In the genomic region with DNA sequence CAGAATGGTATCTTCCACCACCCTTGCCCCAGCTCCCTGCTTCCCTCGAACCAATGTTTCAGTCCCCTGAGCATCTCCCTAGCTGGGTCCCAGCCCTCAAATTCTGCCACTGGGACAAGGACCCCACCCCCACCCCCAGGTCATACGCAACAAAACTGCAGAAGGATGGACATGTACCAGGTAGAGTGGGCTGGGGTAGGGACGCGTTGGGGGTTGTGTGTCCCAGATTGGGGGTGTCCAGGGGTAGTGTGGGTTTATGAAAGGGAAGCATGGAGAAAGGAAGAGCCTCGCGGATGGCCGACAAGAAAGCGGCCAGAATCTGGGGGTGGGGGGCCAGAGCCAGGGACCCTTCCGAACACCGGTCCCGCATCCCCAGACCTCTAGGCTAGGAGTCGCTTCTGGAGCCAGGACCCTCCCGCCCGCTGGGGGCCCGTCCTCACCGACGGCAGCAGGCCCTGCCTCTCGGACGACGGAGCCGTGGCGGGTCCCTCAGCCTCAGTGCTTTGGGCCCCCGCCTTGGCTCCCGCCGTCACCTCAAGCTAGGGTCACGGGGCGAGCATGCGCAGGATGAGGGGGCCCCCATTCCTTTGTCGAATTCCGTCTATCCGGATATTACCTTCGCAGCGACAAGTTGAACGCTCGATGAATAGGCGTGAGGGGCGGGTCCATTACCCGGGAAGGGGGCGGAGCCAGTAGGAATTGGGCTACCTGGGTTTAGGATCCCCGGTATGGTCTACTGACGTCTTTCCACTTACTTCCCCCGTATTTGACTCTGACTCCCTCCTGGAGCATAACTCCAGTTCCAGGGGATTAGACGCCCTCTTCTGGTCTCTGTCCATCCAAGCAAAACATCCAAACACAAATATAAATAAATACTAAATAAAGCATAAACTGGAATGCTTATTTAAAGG, we compare ENCODE assay signal across 8 mouse cellular contexts. TPM values are rescaled to one million over a fixed set of nuclear protein-coding genes. Genes with fewer than 3 reads are reported as not detected.
DNase-seq lines count a peak whose midpoint lies in the region; ATAC-seq and TF ChIP-seq lines count a peak whose summit lies in the region.

Gene Flywch2, minus strand, starts transcription at position 521 of the 911 bp plus-strand sequence.

- TF ChIP-seq CTCF in heart, postnatal 0 days (IDR thresholded peaks at IDR 0.05; ENCODE audit: low read depth) = no peak
- no peak; the same call in 1 of the 2 replicates for TF ChIP-seq CTCF in liver, embryonic 14.5 days (IDR thresholded peaks at IDR 0.05; ENCODE audit: low read depth)

- peaks cover 21% of the 10 kb centered on the region for H3K4me1 ChIP-seq in forebrain, embryonic 14.5 days (ENCODE audit: control insufficient read depth, insufficient read depth, low read length)
- H3K4me1 ChIP-seq in heart, postnatal 0 days (ENCODE audit: control insufficient read depth, insufficient read depth) = peaks cover 24% of the 10 kb centered on the region
- H3K4me1 ChIP-seq in liver, embryonic 14.5 days (replicated peaks; ENCODE audit: control insufficient read depth in 2 of 2, insufficient read depth in 2 of 2, low read length in 1 of 2) = peaks cover 7 to 19% of the 10 kb centered on the region in 2 experiments
- H3K4me1 ChIP-seq in stomach, embryonic 16.5 days (ENCODE audit: control insufficient read depth, insufficient read depth, low read length) = peaks cover 7% of the 10 kb centered on the region

- no peaks in the 10 kb centered on the region for H3K27me3 ChIP-seq in forebrain, embryonic 14.5 days (replicated peaks; ENCODE audit: control insufficient read depth, insufficient read depth, low read length)
- H3K27me3 ChIP-seq in heart, postnatal 0 days (ENCODE audit: control insufficient read depth, insufficient read depth, low read length) = no peaks in the 10 kb centered on the region
- H3K27me3 ChIP-seq in liver, embryonic 14.5 days (ENCODE audit: control insufficient read depth, insufficient read depth, low read length) = no peaks in the 10 kb centered on the region
- H3K27me3 ChIP-seq in stomach, embryonic 16.5 days (ENCODE audit: control insufficient read depth, insufficient read depth, low read length) = no peaks in the 10 kb centered on the region

- no peak for TF ChIP-seq EP300 in heart, postnatal 0 days (IDR thresholded peaks at IDR 0.05; ENCODE audit: low read depth)
- no peak for TF ChIP-seq EP300 in liver, embryonic 14.5 days (IDR thresholded peaks at IDR 0.05; ENCODE audit: low read depth)

- WGBS in forebrain, embryonic 14.5 days = 2% methylated on average over 42 of the region's 43 CpGs
- WGBS in heart, postnatal 0 days = 5% methylated on average over 43 of the region's 43 CpGs
- WGBS in liver, embryonic 14.5 days (ENCODE audit: insufficient replicate concordance) = 7% methylated on average over 42 of the region's 43 CpGs
- WGBS in stomach, embryonic 16.5 days = 1% methylated on average over 43 of the region's 43 CpGs

- H3K4me3 ChIP-seq in forebrain, embryonic 14.5 days (ENCODE audit: low read depth, low read length) = peak within 1 kb of the TSS; percentile 56
- H3K4me3 ChIP-seq in heart, postnatal 0 days (ENCODE audit: low read depth, low read length) = peak within 1 kb of the TSS; percentile 47
- H3K4me3 ChIP-seq in liver, embryonic 14.5 days (ENCODE audit: insufficient read depth in 1 of 2, low read depth in 2 of 2, low read length in 2 of 2) = peak within 1 kb of the TSS; percentile 54 to 59
- peak within 1 kb of the TSS; percentile 51 for H3K4me3 ChIP-seq in stomach, embryonic 16.5 days (replicated peaks; ENCODE audit: low read length)

- H3K4me2 ChIP-seq in forebrain, embryonic 14.5 days (ENCODE audit: low read length) = peak within 1 kb of the TSS; percentile 73
- H3K4me2 ChIP-seq in heart, postnatal 0 days (ENCODE audit: low read depth, low read length) = peak within 1 kb of the TSS; percentile 77
- peak within 1 kb of the TSS; percentile 90 for H3K4me2 ChIP-seq in liver, embryonic 14.5 days (ENCODE audit: low read depth)
- H3K4me2 ChIP-seq in stomach, embryonic 16.5 days (ENCODE audit: low read depth, low read length) = peak within 1 kb of the TSS; percentile 66

- no peaks in the 10 kb centered on the region for H3K9me3 ChIP-seq in forebrain, embryonic 14.5 days (replicated peaks; ENCODE audit: control insufficient read depth, low read length)
- H3K9me3 ChIP-seq in heart, postnatal 0 days (replicated peaks; ENCODE audit: control insufficient read depth, low read length) = no peaks in the 10 kb centered on the region
- H3K9me3 ChIP-seq in liver, embryonic 14.5 days (ENCODE audit: control insufficient read depth, low read length) = no peaks in the 10 kb centered on the region
- H3K9me3 ChIP-seq in stomach, embryonic 16.5 days (replicated peaks; ENCODE audit: control insufficient read depth, low read length) = no peaks in the 10 kb centered on the region

- DNase-seq in ES-CJ7 (ENCODE audit: low read depth, low spot score) = peak; percentile 88
- peak; percentile 95 for DNase-seq in cerebellum, adult 11 months
- DNase-seq in forebrain, embryonic 14.5 days (ENCODE audit: low spot score) = peak; percentile 95
- DNase-seq in heart, postnatal 0 days (ENCODE audit: low spot score) = peak; percentile 62
- DNase-seq in kidney, postnatal 36 days = peak; percentile 87 to 89
- peak; percentile 51 to 60 (median 58) for DNase-seq in liver, embryonic 14.5 days (ENCODE audit: low read depth in 3 of 3, low spot score in 3 of 3)
- DNase-seq in neural tube, embryonic 10.5 days (ENCODE audit: extremely low spot score, low spot score) = peak; percentile 73

- H3K36me3 ChIP-seq in forebrain, embryonic 14.5 days (ENCODE audit: control insufficient read depth, insufficient read depth, low read length) = no peaks in the 10 kb centered on the region
- no peaks in the 10 kb centered on the region for H3K36me3 ChIP-seq in heart, postnatal 0 days (replicated peaks; ENCODE audit: control insufficient read depth, insufficient read depth, low read length)
- no peaks in the 10 kb centered on the region for H3K36me3 ChIP-seq in liver, embryonic 14.5 days (replicated peaks; ENCODE audit: control insufficient read depth, insufficient read depth, low read depth)
- no peaks in the 10 kb centered on the region for H3K36me3 ChIP-seq in stomach, embryonic 16.5 days (ENCODE audit: control insufficient read depth, insufficient read depth, low read length)

- peak; percentile 86 for ATAC-seq in forebrain, embryonic 14.5 days
- ATAC-seq in heart, postnatal 0 days (ENCODE audit: insufficient read depth, low read depth) = peak; percentile 33; the same call in 1 of the 2 replicates
- ATAC-seq in liver, embryonic 14.5 days (ENCODE audit: insufficient read depth) = peak; percentile 61
- ATAC-seq in stomach, embryonic 16.5 days (ENCODE audit: insufficient read depth, low FRiP score) = peak; percentile 81

- H3K9ac ChIP-seq in forebrain, embryonic 14.5 days (ENCODE audit: low read length) = peak within 1 kb of the TSS; percentile 75
- peak within 1 kb of the TSS; percentile 32; the same call in 1 of the 2 replicates for H3K9ac ChIP-seq in heart, postnatal 0 days (replicated peaks; ENCODE audit: low read depth, low read length)
- H3K9ac ChIP-seq in liver, embryonic 14.5 days (replicated peaks) = peak within 1 kb of the TSS; percentile 49
- peak within 1 kb of the TSS; percentile 78 for H3K9ac ChIP-seq in stomach, embryonic 16.5 days (ENCODE audit: low read length)

- H3K27ac ChIP-seq in forebrain, embryonic 14.5 days (ENCODE audit: low read depth, low read length) = peak within 1 kb of the TSS; percentile 85
- H3K27ac ChIP-seq in heart, postnatal 0 days (ENCODE audit: low read depth) = no peak within 1 kb of the TSS
- no peak within 1 kb of the TSS for H3K27ac ChIP-seq in liver, embryonic 14.5 days
- H3K27ac ChIP-seq in stomach, embryonic 16.5 days (ENCODE audit: low read length) = no peak within 1 kb of the TSS

RNA-seq across cellular contexts. Expression of gene Flywch2, which starts in this region (rescaled TPM):
- 36.9 and 44.2 TPM in 2 replicates for polyA plus RNA-seq in forebrain, embryonic 14.5 days (2014; fragmentation: Nextera tagmentation; extraction: Ambion mirVana)
- total RNA-seq in heart, postnatal 0 days (2014; rRNA removed; ENCODE audit: low replicate concordance) = 3.8 TPM in 1 of 2 replicates, not detected in the other
- polyA plus RNA-seq in heart, postnatal 0 days (2015; fragmentation: Nextera tagmentation; extraction: Ambion mirVana) = 4.5 and 4.9 TPM in 2 replicates
- 0.57 and 0.79 TPM in 2 replicates for polyA plus RNA-seq in liver, embryonic 14.5 days (2012; rRNA removed)
- polyA plus RNA-seq in liver, embryonic 14.5 days (2014; fragmentation: Nextera tagmentation; extraction: Ambion mirVana) = 0.85 and 1.0 TPM in 2 replicates
- polyA plus RNA-seq in stomach, embryonic 16.5 days (2015; fragmentation: Nextera tagmentation; extraction: Ambion mirVana) = 19.4 and 19.8 TPM in 2 replicates

Comparison
In these comparisons a context has a peak if more than half of its experiments do, and no peak if none do; other contexts are left out.
1. ATAC-seq: peak in every context shown above with its lines; median percentile 86 in forebrain, embryonic 14.5 days; 81 in stomach, embryonic 16.5 days; 61 in liver, embryonic 14.5 days; 33 in heart, postnatal 0 days.